Mouse (Mus musculus): ENCODE measurements around the gene Atp6v0e.

DNA sequence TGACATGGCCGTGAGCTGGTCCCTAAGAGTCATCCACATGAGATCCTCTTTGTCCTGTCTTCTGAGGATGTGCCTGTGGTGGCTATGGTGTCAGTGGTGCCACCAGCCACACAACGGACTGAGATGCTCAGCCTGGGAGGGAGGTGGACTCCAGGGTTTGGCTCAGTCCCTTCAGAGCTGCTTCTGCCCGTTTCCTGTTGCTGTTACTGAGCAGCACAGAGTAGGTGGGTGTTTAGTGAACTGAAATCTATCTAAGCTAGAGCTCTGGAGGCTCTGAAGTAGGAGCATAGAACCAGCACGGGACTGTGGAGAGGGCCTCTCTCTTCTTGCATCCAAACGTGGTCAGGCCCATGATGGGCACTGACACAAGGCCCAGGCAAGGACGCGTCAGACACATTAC is 28.5 kb upstream of the Atp6v0e start:
- no peak for TF ChIP-seq GATA1 (IDR thresholded peaks at IDR 0.05; ENCODE audit: borderline replicate concordance, low read length)
- TF ChIP-seq FLI1 (IDR thresholded peaks at IDR 0.05; ENCODE audit: low read length) = no peak
